Mouse (Mus musculus) urinary bladder, adult 18-20 months (tissue): ENCODE results near the gene Tmem192.
A peak's percentile ranks its signal among the peaks of the same experiment; 100 is the strongest.

ENCODE experiments used
- DNase-seq, 2 experiments: peaks; one replicate each; pipeline ENCODE4 v3.0.0; 2022; ENCODE audit warnings: low spot score in 2 of 2, mixed read lengths in 2 of 2

Tmem192 gene

GRCm38 (mm10) chr8:64946820-64947697, at the start of gene Tmem192:
Tmem192 (plus strand) TSS chr8:64947185.
- peak; percentile 94 to 99 for DNase-seq

DNA sequence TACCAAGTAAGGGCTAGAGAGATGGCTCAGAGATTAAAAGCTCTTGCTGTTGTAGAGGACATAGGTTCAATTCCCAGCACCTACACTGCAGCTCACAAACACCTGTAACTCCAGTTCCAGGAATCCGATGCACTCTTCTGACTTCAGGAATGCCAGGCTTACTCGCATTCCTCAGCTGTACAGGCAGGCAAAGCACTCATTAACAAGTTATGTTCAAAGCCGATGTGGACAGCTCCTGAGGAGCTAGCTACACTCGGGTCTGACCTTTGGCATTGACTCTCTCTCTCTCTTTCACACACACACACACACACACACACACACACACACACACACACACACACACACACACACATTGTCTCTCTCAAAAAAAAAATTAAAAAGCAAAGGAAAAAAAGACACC, 48.3 kb upstream of the Tmem192 start:
- DNase-seq = no peak

DNA sequence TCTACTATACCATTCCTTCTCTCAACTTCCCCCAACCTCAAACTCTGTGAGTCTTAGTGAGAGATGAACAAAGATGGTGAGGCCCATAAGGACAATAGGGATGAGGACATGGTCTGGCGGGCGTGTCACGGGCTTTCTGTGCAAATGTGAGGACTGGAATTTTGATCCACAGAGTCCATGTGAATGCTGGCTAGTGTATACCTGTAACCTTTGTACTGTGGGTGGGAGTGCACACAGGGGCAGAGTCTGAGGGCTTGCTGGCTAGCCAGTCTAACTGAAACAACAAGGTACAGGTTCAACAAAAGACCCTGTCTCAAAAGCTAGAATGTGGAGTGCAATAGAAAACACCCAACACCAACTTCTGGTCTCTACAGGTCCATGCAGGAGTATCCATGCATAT, 46.3 kb upstream of the Tmem192 start:
- no peak for DNase-seq

GRCm38 (mm10) chr8:64901527-64902156, 45.3 kb upstream of the Tmem192 start:
- no peak for DNase-seq

DNA sequence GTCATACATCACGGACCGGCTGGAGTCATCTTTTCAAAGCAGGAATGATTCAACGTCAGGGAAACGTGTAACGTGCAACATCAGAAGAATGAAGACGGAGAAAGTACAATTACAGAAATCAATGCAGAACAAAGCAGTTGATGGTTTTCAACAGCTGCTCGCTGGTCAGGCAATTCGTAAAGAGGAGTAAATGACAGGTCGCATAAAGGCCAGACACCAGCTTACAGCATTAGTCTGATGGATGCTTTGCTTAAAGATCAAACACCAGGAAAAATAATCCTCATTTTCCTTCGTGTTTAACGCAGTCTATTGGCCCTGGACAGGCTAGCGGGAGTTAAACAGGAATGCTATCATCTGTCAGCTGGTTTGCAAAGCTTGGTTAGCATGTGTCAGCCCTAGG, 44.8 kb upstream of the Tmem192 start:
- DNase-seq = no peak

DNA sequence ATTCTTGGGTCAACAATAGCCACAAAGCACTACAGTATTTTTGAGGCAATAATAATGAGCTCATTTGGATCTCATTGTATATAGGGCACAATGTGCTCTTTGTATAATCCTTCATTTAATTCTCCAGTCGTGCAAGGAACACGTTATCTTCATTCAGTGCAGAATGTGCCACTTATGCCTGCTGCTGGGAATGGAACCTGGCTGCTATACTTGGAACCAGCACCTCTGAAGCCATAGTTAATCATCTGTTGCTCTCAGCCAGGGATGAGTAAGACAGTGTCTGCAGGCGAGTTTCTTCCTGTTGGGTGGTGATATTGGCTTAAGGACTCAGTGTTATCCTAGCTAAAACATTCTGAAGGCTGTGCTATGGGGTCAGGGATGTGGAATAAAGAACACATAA, 43.2 kb upstream of the Tmem192 start:
- no peak for DNase-seq

GRCm38 (mm10) chr8:64910026-64910425, 37.0 kb upstream of the Tmem192 start:
- no peak for DNase-seq

DNA sequence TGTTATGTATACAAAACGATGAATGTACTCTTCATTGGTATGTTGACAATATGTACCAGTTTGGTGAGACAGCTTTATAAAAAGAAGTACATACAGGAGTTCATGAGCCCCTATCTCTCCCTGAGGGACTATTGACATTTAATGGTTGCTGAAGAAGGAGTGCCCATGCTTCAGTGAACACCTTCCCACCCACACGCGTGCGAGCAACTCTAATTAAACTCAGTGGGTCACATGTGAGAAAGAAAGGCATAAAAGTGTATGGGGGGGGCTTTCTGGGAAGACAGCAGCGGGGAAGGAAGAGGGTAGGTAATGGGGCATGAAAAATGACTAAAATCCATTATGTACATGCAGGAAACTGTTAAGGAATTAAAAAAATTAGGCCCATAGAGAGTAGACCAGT, 30.2 kb upstream of the Tmem192 start:
- no peak for DNase-seq

GRCm38 (mm10) chr8:64923329-64923728, 23.7 kb upstream of the Tmem192 start:
- no peak for DNase-seq

DNA sequence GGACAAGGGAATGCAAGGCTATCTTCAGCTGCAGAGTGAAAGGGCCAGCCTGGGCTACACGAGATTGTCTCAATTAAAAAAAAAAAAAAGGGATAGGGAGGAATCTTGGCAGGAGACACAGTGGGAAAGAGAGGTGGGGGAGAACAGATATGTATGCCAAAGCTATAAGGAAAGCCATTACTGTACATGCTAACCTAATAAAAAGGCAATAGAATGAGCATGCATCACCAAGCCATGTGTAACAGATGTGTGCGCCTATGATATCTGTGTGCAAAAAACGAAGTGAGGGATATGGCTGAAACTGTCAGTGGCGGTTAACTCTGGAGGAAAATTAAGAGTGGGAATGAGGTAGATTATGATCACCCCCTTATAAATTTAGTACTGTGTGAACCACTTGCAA, 21.2 kb upstream of the Tmem192 start:
- DNase-seq = no peak

- no peak for DNase-seq
Measured at GRCm38 (mm10) chr8:64926355-64926754, 20.6 kb upstream of the Tmem192 start.

- no peak for DNase-seq
Measured at GRCm38 (mm10) chr8:64928938-64929337, 18.0 kb upstream of the Tmem192 start.

DNA sequence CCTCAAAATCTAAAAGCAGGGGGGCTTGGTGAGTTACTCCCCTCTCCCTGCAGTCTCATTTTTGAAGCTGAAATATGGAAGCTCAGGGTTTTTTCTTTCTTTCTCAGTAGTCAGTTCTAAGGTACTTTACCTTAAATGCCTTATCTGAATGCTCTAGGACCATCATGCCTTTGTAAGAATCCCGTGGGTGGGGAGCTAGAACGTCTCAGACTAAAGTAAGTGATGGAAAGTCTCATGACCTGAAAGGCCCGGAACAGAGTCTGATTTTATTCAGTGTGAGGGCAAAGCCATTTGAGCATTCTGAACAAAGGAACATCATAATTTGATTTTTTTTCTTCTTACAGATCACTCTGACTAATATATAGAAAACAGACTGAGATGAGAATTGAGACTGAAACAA, 12.0 kb upstream of the Tmem192 start:
- no peak for DNase-seq

GRCm38 (mm10) chr8:64941019-64941418, 6.0 kb upstream of the Tmem192 start:
- DNase-seq = no peak

- peak; percentile 36 to 62 for DNase-seq
Measured at GRCm38 (mm10) chr8:64941495-64941894, 5.5 kb upstream of the Tmem192 start.

- DNase-seq = no peak
Measured at GRCm38 (mm10) chr8:64942946-64943345, 4.0 kb upstream of the Tmem192 start.

DNA sequence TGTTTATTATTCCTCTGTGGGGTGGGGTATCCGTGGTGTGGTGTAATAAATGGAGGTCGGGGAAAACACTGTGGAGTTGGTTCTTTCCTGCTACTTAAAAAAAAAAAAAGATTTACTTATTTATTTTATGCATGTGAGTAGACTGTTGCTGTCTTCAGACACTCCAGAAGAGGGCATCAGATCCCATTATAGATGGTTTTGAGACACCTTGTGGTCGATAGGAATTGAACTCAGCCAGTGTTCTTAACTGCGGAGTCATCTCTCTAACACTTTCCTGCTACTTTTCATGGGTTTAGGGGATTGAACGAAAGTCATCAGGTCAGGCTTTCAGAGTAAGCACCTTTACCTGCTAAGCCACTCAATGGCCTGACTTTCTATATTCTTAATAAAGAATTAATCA, 2.2 kb upstream of the Tmem192 start:
- no peak for DNase-seq

- no peak for DNase-seq
Measured at GRCm38 (mm10) chr8:64945606-64946005, 1.4 kb upstream of the Tmem192 start.

DNA sequence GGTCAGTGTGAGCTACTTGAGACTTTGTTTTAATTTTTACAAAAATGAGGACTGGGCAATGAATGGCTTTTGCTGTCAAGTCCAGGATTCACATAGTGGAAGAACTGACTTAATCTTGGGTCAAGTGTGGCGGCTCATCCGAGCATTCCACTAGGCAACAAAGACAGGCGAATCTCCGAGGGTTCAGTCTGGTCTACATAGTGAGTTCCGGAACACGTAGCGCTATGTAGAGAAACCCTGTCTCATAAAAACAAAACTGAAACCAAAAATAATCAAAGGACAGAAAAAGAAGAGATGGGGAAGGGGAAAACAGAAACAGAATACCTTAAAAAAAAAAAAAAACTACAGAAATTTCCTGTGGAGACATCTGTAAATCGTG, 555 bp upstream of the Tmem192 start:
- DNase-seq = no peak

DNA sequence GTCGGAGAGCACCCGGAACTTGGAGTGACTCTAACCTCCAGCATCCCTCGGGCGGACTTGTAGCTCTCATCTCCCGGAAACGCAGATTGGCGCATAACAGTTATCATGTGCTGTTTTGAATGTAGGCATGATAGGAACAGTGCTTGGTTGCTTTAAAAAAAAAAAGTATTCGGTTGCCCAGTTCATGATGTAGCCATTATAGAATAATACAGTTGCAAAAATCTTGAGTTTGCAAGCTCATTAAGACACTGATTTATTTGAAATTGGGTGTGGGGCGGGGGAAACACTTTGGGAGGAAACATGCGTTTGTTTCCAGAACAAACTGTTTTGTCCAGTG, 681 bp downstream of the Tmem192 start:
- no peak for DNase-seq

GRCm38 (mm10) chr8:64948371-64948770, 1.4 kb downstream of the Tmem192 start:
- no peak for DNase-seq

DNA sequence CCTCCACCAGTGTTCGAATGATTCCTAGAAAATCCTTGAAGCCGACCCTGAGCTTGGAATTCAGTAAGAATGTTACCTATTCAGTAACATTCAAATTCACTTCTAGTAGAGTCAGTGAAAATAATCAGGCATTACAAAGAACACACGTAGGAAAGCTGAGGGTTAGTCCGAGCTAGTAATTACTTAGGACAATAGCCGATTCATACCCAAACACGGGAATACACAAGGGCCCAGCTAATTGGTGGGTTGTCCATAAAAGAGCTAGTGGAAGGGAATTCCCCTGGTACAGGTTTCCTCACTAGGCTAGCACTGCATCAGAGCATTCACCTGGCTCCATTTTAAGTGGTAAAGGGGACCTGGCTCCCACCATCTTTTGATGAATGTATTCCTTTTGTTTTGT, 5.1 kb downstream of the Tmem192 start:
- DNase-seq = no peak

GRCm38 (mm10) chr8:64959025-64959424, 12.0 kb downstream of the Tmem192 start:
- no peak for DNase-seq

GRCm38 (mm10) chr8:64962836-64963235, 15.9 kb downstream of the Tmem192 start:
- DNase-seq = no peak
